Mouse (Mus musculus) cerebellum, postnatal 10 days (tissue): ENCODE measurements at regions not wholly inside any gene's neighbourhood (a gene's known extent, or its start where the extent isn't known, plus 50 kb on each side); places are given as distances from the start of the nearest gene placed in this dataset.
A peak's percentile ranks its signal among the peaks of the same experiment; 100 is the strongest.

Source experiments
- DNase-seq, 2 experiments: peaks; one replicate each; pipeline ENCODE4 v3.0.0; 2021; ENCODE audit warnings: mixed read lengths in 2 of 2

DNA sequence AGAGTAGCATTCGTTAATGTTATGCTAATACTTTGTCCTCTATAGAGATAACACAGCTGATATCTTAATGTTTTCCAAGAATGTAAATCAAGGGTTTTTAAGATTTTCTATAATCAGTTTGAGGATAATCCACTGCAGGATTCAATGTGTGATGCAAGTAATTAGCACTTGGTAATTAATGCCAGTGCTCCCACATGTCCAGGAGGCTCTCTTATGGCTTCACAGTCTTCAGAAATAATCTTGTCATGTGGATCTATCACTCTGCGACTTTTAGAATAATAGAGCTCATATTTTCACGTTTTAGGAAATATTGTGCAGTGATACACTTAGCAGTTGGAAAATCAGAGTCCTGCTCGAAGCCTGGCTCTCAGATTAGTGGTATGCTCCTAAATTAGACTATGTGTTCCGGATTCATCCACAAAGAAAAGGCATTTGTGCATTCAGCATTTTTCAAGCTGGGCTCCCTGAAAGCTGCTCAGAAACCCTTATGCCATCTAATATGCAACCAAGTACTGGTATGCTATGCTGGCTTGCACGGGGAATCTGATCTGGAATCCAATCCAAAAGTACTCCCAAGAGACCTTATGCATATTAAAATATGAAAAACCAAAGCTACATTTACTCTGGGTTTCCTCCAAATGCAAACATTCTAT, 1302.8 kb upstream of the Tyrp1 start:
- DNase-seq = peak; percentile 40 to 57

DNA sequence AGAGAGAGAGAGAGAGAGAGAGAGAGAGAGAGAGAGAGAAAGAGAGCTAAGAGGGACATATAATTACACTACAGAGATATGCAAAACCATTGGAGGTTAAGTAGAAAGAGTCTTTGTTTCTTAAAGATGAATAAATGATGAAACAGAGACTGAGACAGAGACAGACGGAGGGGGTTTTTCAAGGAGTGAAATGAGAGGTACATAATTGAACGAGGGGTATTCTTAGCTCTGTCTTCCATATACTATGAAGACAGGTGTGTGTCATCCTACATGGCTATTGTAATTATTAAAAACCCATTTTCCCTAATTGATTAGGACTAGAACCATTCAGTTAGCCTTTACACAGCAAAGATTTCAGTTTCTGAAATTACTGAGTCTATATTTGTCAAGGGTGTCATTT, 1302.2 kb upstream of the Tyrp1 start:
- no peak for DNase-seq

DNA sequence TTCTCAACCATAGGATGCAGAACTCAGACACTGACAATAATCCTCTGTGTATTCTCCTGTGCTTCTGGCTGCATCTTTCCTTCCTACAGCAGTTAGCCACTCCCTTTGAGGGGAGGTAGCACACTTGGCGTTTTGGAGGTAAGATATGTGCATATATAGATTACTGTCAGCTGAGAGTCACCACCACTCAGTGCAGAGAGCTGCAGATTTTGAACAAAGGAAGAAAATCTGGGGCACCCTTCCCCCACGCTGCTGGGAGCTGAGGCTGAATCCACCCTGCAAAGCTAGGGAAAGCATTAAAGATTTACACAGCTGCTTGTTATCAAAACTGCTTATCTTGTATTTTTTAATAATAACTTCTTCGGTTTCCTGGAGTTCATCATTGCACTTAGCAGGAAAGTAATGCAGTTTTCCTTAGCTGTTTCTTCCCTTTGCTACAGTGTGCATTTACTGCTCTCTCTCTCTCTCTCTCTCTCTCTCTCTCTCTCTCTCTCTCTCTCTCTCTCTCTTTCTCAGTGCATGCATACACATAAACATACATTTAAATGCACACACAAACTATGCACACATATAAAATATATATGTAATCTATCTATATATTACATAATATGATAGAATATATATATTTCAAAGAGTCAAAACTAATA, 1301.4 kb upstream of the Tyrp1 start:
- peak; percentile 24 to 28 for DNase-seq

DNA sequence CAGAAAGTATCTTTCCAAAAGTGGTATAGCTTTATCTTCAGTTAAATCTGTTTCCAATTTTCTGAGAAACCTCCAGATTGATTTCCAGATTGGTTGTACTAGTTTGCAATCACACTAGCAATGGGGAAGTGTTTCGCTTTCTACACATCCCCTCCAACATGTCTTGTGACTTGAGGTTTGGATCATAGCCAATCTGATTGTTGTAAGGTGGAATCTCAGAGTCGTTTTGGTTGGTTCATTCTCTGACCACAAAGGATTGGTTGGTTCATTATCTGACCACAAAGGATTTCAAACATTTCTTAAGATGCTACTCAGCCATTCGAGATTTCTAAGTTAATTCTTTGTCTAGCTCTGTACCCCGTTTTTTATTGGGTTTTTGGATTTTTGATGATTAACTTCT, 1288.5 kb upstream of the Tyrp1 start:
- DNase-seq = no peak
